Mouse (Mus musculus) spleen, adult 12 weeks (tissue): ENCODE data around the gene Mapkap1.
"Not testable (repeated sequence)": the region's sequence is repeated elsewhere in the genome, so short reads cannot be mapped to it uniquely, and the experiment has no call there.

Source experiments
- DNase-seq: peaks from one replicate; pipeline ENCODE4 v3.0.0; 2022; ENCODE audit warnings: low spot score

Mapkap1 gene

GRCm38 (mm10) chr2:34432887-34433286 is 26.3 kb downstream of the Mapkap1 start:
- DNase-seq = not testable (repeated sequence)

GRCm38 (mm10) chr2:34436321-34436720 is 29.8 kb downstream of the Mapkap1 start:
- DNase-seq = no peak

GRCm38 (mm10) chr2:34448756-34449155 is 42.2 kb downstream of the Mapkap1 start:
- no peak for DNase-seq

GRCm38 (mm10) chr2:34462490-34462889 is 55.9 kb downstream of the Mapkap1 start:
- no peak for DNase-seq

- no peak for DNase-seq
Observed at GRCm38 (mm10) chr2:34468559-34469141, 62.1 kb downstream of the Mapkap1 start.

- DNase-seq = no peak
Observed at GRCm38 (mm10) chr2:34469324-34469723, 62.8 kb downstream of the Mapkap1 start.

- DNase-seq = no peak
Observed at GRCm38 (mm10) chr2:34473775-34474174, 67.2 kb downstream of the Mapkap1 start.

- no peak for DNase-seq
Observed at GRCm38 (mm10) chr2:34481401-34481800, 74.8 kb downstream of the Mapkap1 start.

GRCm38 (mm10) chr2:34482102-34482501 is 75.5 kb downstream of the Mapkap1 start:
- DNase-seq = no peak

- no peak for DNase-seq
Observed at GRCm38 (mm10) chr2:34482531-34482930, 76.0 kb downstream of the Mapkap1 start.

- no peak for DNase-seq
Observed at GRCm38 (mm10) chr2:34487281-34487680, 80.7 kb downstream of the Mapkap1 start.

GRCm38 (mm10) chr2:34503975-34504730 is 97.6 kb downstream of the Mapkap1 start:
- no peak for DNase-seq

- DNase-seq = not testable (repeated sequence)
Observed at GRCm38 (mm10) chr2:34506162-34506561, 99.6 kb downstream of the Mapkap1 start.

- DNase-seq = no peak
Observed at GRCm38 (mm10) chr2:34509856-34510255, 103.3 kb downstream of the Mapkap1 start.

GRCm38 (mm10) chr2:34515263-34515662 is 108.7 kb downstream of the Mapkap1 start:
- DNase-seq = no peak

- DNase-seq = no peak
Observed at GRCm38 (mm10) chr2:34518083-34518482, 111.5 kb downstream of the Mapkap1 start.

GRCm38 (mm10) chr2:34518526-34518925 is 112.0 kb downstream of the Mapkap1 start:
- DNase-seq = no peak

GRCm38 (mm10) chr2:34519525-34519924 is 113.0 kb downstream of the Mapkap1 start:
- no peak for DNase-seq

- no peak for DNase-seq
Observed at GRCm38 (mm10) chr2:34521384-34521783, 114.8 kb downstream of the Mapkap1 start.

- DNase-seq = no peak
Observed at GRCm38 (mm10) chr2:34526527-34527371, 120.2 kb downstream of the Mapkap1 start.

- no peak for DNase-seq
Observed at GRCm38 (mm10) chr2:34528491-34528890, 121.9 kb downstream of the Mapkap1 start.

- no peak for DNase-seq
Observed at GRCm38 (mm10) chr2:34530042-34530441, 123.5 kb downstream of the Mapkap1 start.

- no peak for DNase-seq
Observed at GRCm38 (mm10) chr2:34531801-34532298, 125.3 kb downstream of the Mapkap1 start.
